Mouse (Mus musculus): Measurements from ENCODE around the gene Ror1. TPM values are rescaled to one million over a fixed set of nuclear protein-coding genes. Genes with fewer than 3 reads are reported as not detected.

The Ror1 gene
- polyA plus RNA-seq, 1 experiment = 0.27 TPM

GRCm38 (mm10) chr4:100350106-100350795 lies 254.7 kb downstream of the Ror1 start:
- H3K9ac ChIP-seq (ENCODE audit: low read depth, poor library complexity, severe bottlenecking) = no peak overlapping the region
- no peaks in the 10 kb centered on the region for H3K9me3 ChIP-seq (replicated peaks; ENCODE audit: control insufficient read depth, insufficient read depth, low read length, poor library complexity, severe bottlenecking)
- H3K27me3 ChIP-seq (ENCODE audit: control insufficient read depth, insufficient read depth, low read length, poor library complexity, severe bottlenecking) = no peaks in the 10 kb centered on the region
- no peak for TF ChIP-seq POLR2A (IDR thresholded peaks at IDR 0.05; ENCODE audit: insufficient read depth, low read length)
- TF ChIP-seq EP300 (IDR thresholded peaks at IDR 0.05; ENCODE audit: insufficient read depth, low read depth, low read length) = no peak
- TF ChIP-seq CTCF (IDR thresholded peaks at IDR 0.05; ENCODE audit: low read depth, low read length) = no peak
- no peaks in the 10 kb centered on the region for H3K4me1 ChIP-seq (ENCODE audit: control insufficient read depth, insufficient read depth, low read length)
- no peaks in the 10 kb centered on the region for H3K36me3 ChIP-seq (ENCODE audit: control insufficient read depth, insufficient read depth, low read length, poor library complexity, severe bottlenecking)
- no peak overlapping the region for H3K27ac ChIP-seq (ENCODE audit: insufficient read depth, low read length)
- H3K4me3 ChIP-seq (ENCODE audit: low read depth, low read length) = no peak overlapping the region

GRCm38 (mm10) chr4:100351797-100352290 lies 256.3 kb downstream of the Ror1 start:
- H3K9ac ChIP-seq (ENCODE audit: low read depth, poor library complexity, severe bottlenecking) = no peak overlapping the region
- TF ChIP-seq POLR2A (IDR thresholded peaks at IDR 0.05; ENCODE audit: insufficient read depth, low read length) (no peak), EP300 (IDR thresholded peaks at IDR 0.05; ENCODE audit: insufficient read depth, low read depth, low read length) (no peak), CTCF (IDR thresholded peaks at IDR 0.05; ENCODE audit: low read depth, low read length) (no peak)
- H3K36me3 ChIP-seq (ENCODE audit: control insufficient read depth, insufficient read depth, low read length, poor library complexity, severe bottlenecking) = no peaks in the 10 kb centered on the region
- no peak overlapping the region for H3K27ac ChIP-seq (ENCODE audit: insufficient read depth, low read length)
- no peaks in the 10 kb centered on the region for H3K27me3 ChIP-seq (ENCODE audit: control insufficient read depth, insufficient read depth, low read length, poor library complexity, severe bottlenecking)
- no peaks in the 10 kb centered on the region for H3K9me3 ChIP-seq (replicated peaks; ENCODE audit: control insufficient read depth, insufficient read depth, low read length, poor library complexity, severe bottlenecking)
- H3K4me3 ChIP-seq (ENCODE audit: low read depth, low read length) = no peak overlapping the region
- no peaks in the 10 kb centered on the region for H3K4me1 ChIP-seq (ENCODE audit: control insufficient read depth, insufficient read depth, low read length)

GRCm38 (mm10) chr4:100355566-100355965 lies 260.0 kb downstream of the Ror1 start:
- no peaks in the 10 kb centered on the region for H3K9me3 ChIP-seq (replicated peaks; ENCODE audit: control insufficient read depth, insufficient read depth, low read length, poor library complexity, severe bottlenecking)
- no peak overlapping the region for H3K4me3 ChIP-seq (ENCODE audit: low read depth, low read length)
- H3K27ac ChIP-seq (ENCODE audit: insufficient read depth, low read length) = no peak overlapping the region
- TF ChIP-seq CTCF (IDR thresholded peaks at IDR 0.05; ENCODE audit: low read depth, low read length) = no peak
- TF ChIP-seq EP300 (IDR thresholded peaks at IDR 0.05; ENCODE audit: insufficient read depth, low read depth, low read length) = no peak
- no peak for TF ChIP-seq POLR2A (IDR thresholded peaks at IDR 0.05; ENCODE audit: insufficient read depth, low read length)
- no peak overlapping the region for H3K9ac ChIP-seq (ENCODE audit: low read depth, poor library complexity, severe bottlenecking)
- H3K36me3 ChIP-seq (ENCODE audit: control insufficient read depth, insufficient read depth, low read length, poor library complexity, severe bottlenecking) = no peaks in the 10 kb centered on the region
- no peaks in the 10 kb centered on the region for H3K27me3 ChIP-seq (ENCODE audit: control insufficient read depth, insufficient read depth, low read length, poor library complexity, severe bottlenecking)
- no peaks in the 10 kb centered on the region for H3K4me1 ChIP-seq (ENCODE audit: control insufficient read depth, insufficient read depth, low read length)

- Histone ChIP-seq H3K9me3 (replicated peaks; ENCODE audit: control insufficient read depth, insufficient read depth, low read length, poor library complexity, severe bottlenecking) (no peaks in the 10 kb centered on the region), H3K4me1 (ENCODE audit: control insufficient read depth, insufficient read depth, low read length) (no peaks in the 10 kb centered on the region), H3K27ac (ENCODE audit: insufficient read depth, low read length) (no peak overlapping the region), H3K9ac (ENCODE audit: low read depth, poor library complexity, severe bottlenecking) (no peak overlapping the region), H3K36me3 (ENCODE audit: control insufficient read depth, insufficient read depth, low read length, poor library complexity, severe bottlenecking) (no peaks in the 10 kb centered on the region), H3K27me3 (ENCODE audit: control insufficient read depth, insufficient read depth, low read length, poor library complexity, severe bottlenecking) (no peaks in the 10 kb centered on the region), H3K4me3 (ENCODE audit: low read depth, low read length) (no peak overlapping the region)
- TF ChIP-seq CTCF (IDR thresholded peaks at IDR 0.05; ENCODE audit: low read depth, low read length) (no peak), POLR2A (IDR thresholded peaks at IDR 0.05; ENCODE audit: insufficient read depth, low read length) (no peak), EP300 (IDR thresholded peaks at IDR 0.05; ENCODE audit: insufficient read depth, low read depth, low read length) (no peak)
These were observed 262.4 kb downstream of the Ror1 start for GRCm38 (mm10) chr4:100357881-100358589.

- Histone ChIP-seq H3K9ac (ENCODE audit: low read depth, poor library complexity, severe bottlenecking) (no peak overlapping the region), H3K4me3 (ENCODE audit: low read depth, low read length) (no peak overlapping the region), H3K27ac (ENCODE audit: insufficient read depth, low read length) (no peak overlapping the region), H3K4me1 (ENCODE audit: control insufficient read depth, insufficient read depth, low read length) (no peaks in the 10 kb centered on the region), H3K9me3 (replicated peaks; ENCODE audit: control insufficient read depth, insufficient read depth, low read length, poor library complexity, severe bottlenecking) (no peaks in the 10 kb centered on the region), H3K36me3 (ENCODE audit: control insufficient read depth, insufficient read depth, low read length, poor library complexity, severe bottlenecking) (no peaks in the 10 kb centered on the region), H3K27me3 (ENCODE audit: control insufficient read depth, insufficient read depth, low read length, poor library complexity, severe bottlenecking) (no peaks in the 10 kb centered on the region)
- no peak for TF ChIP-seq POLR2A (IDR thresholded peaks at IDR 0.05; ENCODE audit: insufficient read depth, low read length)
- TF ChIP-seq EP300 (IDR thresholded peaks at IDR 0.05; ENCODE audit: insufficient read depth, low read depth, low read length) = no peak
- TF ChIP-seq CTCF (IDR thresholded peaks at IDR 0.05; ENCODE audit: low read depth, low read length) = no peak
These were observed 268.1 kb downstream of the Ror1 start for GRCm38 (mm10) chr4:100363666-100364065.

GRCm38 (mm10) chr4:100368691-100369090 lies 273.1 kb downstream of the Ror1 start:
- Histone ChIP-seq H3K36me3 (ENCODE audit: control insufficient read depth, insufficient read depth, low read length, poor library complexity, severe bottlenecking) (no peaks in the 10 kb centered on the region), H3K27ac (ENCODE audit: insufficient read depth, low read length) (no peak overlapping the region), H3K9ac (ENCODE audit: low read depth, poor library complexity, severe bottlenecking) (no peak overlapping the region), H3K4me1 (ENCODE audit: control insufficient read depth, insufficient read depth, low read length) (no peaks in the 10 kb centered on the region), H3K9me3 (replicated peaks; ENCODE audit: control insufficient read depth, insufficient read depth, low read length, poor library complexity, severe bottlenecking) (no peaks in the 10 kb centered on the region), H3K4me3 (ENCODE audit: low read depth, low read length) (no peak overlapping the region), H3K27me3 (ENCODE audit: control insufficient read depth, insufficient read depth, low read length, poor library complexity, severe bottlenecking) (no peaks in the 10 kb centered on the region)
- TF ChIP-seq EP300 (IDR thresholded peaks at IDR 0.05; ENCODE audit: insufficient read depth, low read depth, low read length) = no peak
- no peak for TF ChIP-seq POLR2A (IDR thresholded peaks at IDR 0.05; ENCODE audit: insufficient read depth, low read length)
- no peak for TF ChIP-seq CTCF (IDR thresholded peaks at IDR 0.05; ENCODE audit: low read depth, low read length)
